ENCODE assay signal across 8 mouse cellular contexts in the genomic region with DNA sequence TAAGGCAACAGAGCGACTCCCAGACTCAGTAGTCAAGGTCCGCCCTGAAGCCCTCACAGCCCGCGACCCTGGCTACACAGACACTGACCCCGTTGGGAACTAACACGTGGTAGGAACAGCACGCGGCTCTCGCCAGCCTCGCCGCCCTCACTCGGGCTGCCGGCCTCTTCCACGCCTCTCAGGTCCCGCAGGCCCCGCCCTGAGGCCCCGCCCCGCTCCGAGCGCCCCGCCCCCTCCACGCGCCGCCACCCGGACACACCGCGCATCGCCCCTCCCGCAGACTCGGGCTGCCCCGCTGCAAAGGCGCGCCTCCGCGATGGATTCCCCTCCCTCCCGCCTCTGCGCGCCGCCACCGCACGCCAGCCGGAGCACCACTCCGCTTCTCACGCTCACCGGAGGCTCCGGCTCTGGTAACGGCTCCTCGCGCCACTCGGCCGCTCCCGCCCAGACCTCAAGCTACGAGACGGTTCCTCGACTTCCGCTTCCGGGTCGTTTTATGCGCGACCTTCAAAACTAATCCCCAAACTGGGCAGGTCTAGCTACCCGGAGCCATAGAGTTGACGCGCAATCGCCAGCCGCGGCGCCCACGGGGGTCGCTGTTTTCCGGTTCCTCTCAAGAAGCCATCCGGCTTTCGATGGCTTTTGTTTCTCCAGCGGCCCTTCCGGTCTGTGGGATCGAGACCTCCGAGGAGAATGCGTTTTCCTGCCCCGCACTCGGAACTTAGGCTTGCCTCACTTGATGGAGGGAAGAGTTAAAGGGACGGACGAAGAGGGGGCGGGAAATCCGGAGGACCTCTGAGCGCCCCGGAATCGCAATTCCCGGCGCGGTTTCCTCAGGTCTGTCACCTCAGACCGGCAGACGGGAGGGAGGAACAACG. TPM values are rescaled to one million over a fixed set of nuclear protein-coding genes. Genes with fewer than 3 reads are reported as not detected.
DNase-seq lines count a peak whose midpoint lies in the region; ATAC-seq lines count a peak whose summit lies in the region.

A gene (plus strand): TSS at position 567 of the 878 bp plus-strand sequence.

- DNase-seq in adipocyte (ENCODE audit: low spot score) = peak; percentile 99
- peak; percentile 97 for DNase-seq in embryo, embryonic 10 days (ENCODE audit: low spot score)
- peak; percentile 92 for DNase-seq in gastrocnemius, postnatal 10 days
- peak; percentile 99 for DNase-seq in induced T-regulatory cell, adult 2 months (ENCODE audit: low read depth)
- DNase-seq in left cerebral cortex, adult 9 months (ENCODE audit: low spot score in 2 of 2) = peak; percentile 88 to 96
- DNase-seq in right cerebral cortex, postnatal 14 days = peak; percentile 91
- peak; percentile 92 to 93 for DNase-seq in urinary bladder, postnatal 36 days (ENCODE audit: low spot score in 2 of 2)

- peak; percentile 73 for ATAC-seq in megakaryocyte progenitor cell, adult 5-6 weeks (replicated peaks; ENCODE audit: poor library complexity)

RNA-seq across cellular contexts. Expression of the gene that starts here (rescaled TPM):
- 10 to 100 TPM; 14.0 to 15.6 TPM for total RNA-seq in gastrocnemius, postnatal 10 days (2021)
- 48.9 and 54.7 TPM in 2 replicates for total RNA-seq in megakaryocyte progenitor cell, adult 5-6 weeks (2015)
- 67.8 and 86.2 TPM in 2 replicates for total RNA-seq in megakaryocyte progenitor cell, adult 5-6 weeks (2017)

Comparison
In these comparisons a context has a peak if more than half of its experiments do, and no peak if none do; other contexts are left out.
1. Peak in every context shown above with its lines: DNase-seq and ATAC-seq.